Mouse (Mus musculus): ENCODE measurements around the gene C8g.

DNA sequence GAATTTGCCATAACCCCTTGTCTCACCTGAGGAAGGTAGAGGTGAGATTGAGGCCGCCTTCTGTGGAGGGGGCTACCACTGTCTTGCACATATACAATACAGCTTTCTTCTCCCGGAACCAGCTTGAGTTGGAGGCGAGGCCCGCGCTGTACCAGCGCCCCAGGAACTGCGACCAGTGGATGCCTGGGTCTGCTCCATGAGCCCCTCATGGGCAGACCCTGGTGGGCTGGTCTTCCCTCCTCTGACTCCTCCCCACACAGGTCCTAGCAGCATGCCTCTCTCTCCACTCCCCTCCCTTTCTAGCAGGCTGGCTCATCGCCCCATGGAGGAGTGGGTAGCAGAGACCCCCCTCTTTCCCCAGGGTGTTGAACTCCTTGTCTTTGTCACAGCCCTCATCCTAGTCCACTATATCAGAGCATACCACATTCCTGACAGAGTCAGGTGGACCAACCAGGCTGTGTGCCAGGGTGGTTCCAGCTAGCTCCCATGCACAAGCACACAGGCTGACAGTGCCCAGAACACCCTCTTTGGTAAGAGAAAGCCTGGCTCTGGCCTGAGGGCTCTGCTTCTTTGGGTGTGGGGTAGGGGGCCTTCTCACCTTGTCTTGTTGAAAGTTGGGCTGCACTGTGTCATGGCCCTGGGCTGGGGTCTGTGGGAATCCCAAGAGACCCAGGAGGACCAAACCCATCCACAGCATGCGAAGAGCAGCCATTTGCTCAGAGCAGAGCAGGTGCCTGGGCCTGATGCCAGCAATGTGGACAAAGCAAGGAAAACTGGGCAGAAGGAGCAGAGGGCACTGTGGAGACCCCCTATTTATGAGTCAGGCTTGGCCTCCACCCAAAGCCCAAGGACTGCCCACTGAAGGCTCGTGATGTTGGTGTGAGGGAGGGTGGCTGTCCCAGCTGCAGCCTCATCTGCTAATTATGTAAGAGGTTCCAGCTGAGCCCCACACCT is 32.3 kb downstream of the C8g start:
- TF ChIP-seq CTCF (conservative IDR thresholded peaks at IDR 0.05; ENCODE audit: low read length): no peak
- no peak for TF ChIP-seq NANOG (IDR thresholded peaks at IDR 0.05; ENCODE audit: borderline replicate concordance, low read length)
